Mouse (Mus musculus) embryo, embryonic 11.5 days (tissue): ENCODE data around the gene Fgf4.
"Not testable (repeated sequence)": the region's sequence is repeated elsewhere in the genome, so short reads cannot be mapped to it uniquely, and the experiment has no call there.

Source experiments
- DNase-seq: peaks from one replicate; pipeline ENCODE4 v3.0.0-alpha.2; 2012; ENCODE audit warnings: low read depth, low spot score

Fgf4 gene

DNA sequence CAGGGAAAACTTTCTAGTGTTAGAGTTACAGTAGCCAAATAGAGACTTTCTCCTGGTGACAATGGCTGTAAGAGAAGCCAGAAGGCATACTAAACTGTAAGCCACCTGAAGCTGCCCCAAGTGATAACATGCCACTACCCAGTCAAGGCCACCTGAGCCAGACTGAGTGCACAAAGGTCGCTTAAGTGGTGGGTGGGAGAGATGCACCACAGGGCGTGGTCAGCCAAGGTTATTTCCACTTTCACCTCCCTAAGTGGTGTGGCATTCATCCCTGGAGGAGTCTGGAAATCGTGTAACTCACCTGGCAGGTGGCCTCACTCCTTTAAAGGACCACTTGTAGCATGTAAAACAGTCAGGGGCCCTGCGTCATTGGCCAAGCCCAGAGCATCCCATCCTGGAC, 20.0 kb downstream of the Fgf4 start:
- DNase-seq, result no peak

DNA sequence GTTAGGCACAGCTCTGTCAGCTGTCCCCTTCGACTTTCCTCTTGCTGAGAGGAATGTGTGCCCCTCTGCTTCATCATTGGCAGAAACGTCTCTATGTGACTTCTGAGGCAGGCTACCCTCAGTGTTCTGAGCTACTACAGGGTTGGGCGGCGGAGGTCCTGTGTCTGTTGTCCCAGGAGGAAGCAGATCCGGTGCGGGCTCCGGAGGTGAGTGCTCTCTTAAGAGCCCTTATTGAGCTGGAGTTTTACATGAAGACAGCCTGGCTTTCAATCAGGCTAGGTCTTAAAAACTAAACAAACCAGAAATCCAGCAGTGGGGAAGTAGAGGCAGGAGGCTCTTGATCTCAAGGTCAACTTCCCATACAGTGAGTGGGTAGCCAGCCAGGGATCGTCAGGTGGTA, 20.4 kb downstream of the Fgf4 start:
- no peak for DNase-seq

DNA sequence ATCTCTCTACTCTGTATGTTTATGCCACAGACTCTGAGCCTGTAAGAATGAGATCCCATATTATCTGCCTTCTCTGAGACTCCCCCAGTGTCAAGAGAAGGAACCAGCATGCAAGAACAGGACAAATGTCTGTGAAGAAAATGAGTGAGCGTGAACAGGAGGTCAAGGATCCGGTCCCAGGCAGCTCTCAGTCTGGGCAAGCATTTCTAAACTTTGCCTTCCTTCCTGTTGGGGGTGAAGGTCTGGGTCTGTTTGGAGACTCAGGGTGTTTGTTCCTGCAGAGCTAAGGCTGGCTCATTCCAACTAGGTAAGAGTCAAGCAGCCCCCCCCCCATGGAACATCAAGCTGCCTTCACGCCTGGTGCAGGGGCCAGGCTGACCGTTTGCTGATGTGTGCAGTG, 25.3 kb downstream of the Fgf4 start:
- DNase-seq, result no peak

DNA sequence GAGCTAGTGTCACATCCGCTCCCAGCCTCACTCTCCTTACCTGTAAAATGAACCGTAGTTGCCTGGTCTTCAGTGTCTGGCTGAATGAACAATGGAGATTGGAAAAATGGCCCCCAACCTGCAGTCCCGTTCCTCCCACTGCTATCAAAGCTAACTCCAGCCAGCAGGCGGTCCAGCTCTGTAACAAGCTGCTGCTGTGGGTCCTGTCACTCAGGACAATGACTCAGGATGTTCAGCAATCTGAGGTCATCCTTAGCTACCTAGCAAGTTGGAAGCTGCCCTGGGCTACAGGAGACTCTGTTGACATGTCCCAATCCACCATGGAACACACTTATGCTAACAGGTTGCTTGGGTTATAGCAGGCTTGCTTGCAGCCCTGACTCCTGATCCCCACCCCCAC, 26.0 kb downstream of the Fgf4 start:
- no peak for DNase-seq

DNA sequence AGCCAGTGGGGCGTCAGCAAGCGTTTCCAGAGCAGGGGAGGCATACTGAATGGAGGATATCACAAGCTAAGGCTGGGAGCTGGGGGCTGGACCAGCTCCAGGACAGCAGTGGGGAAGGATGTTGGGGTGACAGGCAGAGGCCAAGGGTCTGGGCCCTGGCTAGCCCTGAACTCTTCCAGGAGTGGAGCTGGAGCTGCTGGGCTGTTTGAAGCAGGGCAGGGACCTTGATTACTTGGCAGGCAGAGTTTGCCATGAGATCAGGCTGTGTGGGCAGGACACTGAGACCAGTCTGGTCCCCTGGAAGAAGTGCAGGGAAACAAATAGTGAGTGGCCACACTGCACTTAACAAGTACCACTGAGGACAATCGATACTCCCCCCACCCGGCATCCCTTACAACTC, 27.1 kb downstream of the Fgf4 start:
- no peak for DNase-seq

DNA sequence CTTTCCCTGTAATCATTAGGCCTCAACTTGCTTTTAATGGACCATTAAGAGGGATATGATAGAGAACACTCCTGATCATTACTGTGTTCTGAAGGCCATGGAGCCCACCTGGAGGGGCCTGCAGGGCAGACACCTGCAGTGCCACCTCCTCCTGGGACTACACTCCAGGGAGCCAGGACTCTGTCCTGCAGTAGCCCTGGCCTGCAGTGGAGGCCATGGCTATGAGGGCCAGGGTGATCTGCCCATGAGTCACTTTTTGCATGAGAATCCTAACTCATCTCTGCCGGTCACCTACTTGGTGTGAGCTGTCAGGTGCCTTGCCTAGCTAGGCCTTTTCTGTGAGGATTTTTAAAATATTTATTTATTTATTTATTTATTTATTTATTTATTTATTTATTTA, 31.2 kb downstream of the Fgf4 start:
- no peak for DNase-seq

DNA sequence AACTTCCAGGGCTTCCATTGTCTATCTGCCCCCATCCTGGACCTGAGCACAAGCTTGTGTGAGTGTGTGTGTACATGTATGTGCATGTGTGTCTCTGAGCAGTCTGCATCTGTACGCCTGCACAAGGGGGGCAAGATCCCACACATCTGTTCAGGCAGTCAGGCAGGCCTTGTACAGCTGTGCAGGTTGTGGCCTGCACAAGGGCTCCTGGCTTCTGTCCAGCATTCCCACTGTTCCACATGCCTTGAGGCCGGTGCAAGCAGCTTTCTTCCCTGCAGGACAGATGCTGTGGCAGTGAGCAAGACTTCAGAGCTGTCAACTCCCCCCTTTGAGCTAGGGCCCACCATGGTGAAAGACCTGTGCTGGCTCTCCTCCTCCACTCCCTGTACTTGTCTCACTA, 35.9 kb downstream of the Fgf4 start:
- no peak for DNase-seq

DNA sequence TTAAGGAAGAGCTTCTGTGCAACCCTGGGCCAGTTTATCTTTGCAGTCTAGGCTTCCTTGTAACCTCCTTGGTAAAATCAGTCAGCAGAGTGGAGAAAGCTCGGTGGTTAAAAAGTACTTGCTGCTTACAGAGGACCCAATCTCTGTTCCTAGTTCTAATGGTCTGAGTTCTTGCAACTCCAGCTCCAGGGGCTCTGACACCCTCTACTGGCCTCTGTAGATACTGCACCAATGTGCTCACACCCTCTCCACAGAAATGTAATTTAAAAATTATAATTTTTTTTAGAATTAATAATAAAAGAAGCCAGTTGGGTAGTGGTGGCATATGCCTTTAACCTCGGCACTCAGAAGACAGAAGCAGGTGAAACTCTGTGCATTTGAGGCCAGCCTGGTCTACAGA, 40.5 kb downstream of the Fgf4 start:
- DNase-seq, result no peak

DNA sequence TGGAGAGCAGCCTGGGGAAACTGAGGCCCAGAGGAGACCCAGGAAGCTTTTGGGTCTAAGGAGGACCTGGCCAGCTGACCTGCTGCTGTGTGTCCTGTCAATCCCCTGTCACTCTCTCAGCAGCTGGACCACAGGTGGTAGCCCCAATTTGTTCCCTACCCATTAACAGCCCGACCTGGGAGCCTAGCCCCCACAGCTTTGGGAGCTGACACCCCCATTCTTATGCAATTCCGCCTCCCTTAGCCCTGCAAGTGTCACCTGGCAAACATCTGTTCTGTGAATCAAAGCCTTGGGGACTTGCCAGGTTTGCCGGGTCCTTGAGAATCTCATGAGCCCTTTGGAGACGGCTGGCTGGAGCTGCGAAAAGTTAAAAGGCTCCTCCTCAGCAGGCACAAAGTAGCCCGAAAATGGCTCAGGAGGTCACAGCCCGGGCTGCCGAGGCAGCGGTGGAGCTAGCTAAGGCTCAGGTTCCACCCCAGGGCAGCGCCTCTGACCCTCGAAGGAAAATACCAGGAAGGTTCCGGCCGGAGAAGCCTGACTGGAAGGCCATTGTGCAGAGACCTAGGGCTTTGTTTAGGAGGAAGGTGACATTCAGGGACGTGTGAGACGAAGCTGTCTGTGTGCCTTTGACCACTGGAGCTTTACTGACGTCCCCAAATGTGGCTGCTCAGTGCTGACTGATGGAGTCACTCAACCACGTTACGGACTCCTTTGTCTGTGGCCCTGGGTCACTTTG, 41.6 kb downstream of the Fgf4 start:
- DNase-seq, result no peak

DNA sequence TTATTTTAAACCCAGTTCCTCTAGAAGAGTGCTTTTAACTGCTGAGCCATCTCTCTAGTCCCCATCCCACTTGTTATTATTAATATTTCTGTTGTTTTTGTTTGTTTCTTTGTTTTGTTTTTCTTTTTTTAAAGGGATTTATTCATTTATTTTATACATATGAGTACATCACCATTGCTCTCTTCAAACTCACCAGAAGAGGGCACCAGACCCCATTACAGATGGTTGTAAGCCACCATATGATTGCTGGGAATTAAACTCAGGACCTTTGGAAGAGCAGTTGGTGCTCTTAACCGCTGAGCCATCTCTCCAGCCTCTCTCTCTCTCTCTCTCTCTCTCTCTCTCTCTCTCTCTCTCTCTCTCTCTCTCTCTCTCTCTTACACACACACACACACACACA, 43.5 kb downstream of the Fgf4 start:
- not testable (repeated sequence) for DNase-seq

DNA sequence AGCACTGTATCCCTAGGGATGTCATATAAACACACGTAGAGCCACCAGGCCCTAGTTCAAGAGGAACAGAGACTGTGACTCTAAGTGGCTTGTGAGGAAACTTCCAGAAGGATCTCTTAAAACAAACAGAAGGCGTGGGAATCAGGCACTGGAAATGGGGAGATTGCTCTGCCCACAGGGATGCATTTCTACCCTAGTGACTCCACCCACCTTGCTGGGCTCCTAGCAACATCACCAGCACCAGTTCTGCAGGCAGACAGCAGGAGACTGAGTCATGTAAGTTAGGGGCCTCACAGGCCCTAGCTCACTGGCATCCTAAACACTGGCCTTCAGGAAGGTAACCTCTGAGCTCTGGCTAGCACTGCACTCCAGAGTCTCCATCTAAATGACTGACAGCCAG, 44.7 kb downstream of the Fgf4 start:
- no peak for DNase-seq

DNA sequence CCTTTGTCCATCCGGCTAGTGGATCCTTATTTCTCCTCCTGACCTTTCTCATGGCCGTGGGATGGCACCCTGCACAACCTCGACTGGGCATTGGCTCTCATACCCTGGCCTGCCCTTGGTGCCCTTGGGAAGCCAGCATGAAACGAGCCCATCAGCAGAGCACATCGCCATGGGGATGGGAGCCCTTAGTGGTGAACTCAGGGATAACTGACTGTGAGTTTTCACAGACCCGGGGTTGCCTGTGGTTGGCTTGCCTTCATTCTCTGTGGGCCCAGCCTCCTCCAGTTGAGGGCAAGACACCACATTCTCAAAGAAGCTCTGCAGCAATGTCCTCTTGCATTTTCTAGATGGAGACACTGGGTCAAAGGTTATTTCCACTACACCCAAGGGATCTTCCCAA, 45.2 kb downstream of the Fgf4 start:
- no peak for DNase-seq

DNA sequence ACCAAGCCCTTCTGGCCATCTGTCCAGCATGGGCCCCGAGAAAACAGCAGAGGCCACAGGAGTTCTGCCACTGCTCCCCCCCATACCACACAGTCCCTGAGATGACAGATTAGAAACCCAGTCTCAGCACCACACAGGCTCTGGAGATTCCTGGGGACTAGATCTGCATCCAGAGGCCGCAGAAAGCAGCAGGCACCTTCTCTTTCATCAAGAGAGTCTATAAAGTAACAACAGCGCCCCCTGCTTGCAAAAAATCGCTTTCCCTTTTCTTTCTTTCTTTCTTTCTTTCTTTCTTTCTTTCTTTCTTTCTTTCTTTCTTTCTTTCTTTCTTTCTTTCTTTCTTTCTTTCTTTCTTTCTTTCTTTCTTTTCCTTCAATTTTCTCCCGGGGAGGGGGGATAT, 47.0 kb downstream of the Fgf4 start:
- no peak for DNase-seq

DNA sequence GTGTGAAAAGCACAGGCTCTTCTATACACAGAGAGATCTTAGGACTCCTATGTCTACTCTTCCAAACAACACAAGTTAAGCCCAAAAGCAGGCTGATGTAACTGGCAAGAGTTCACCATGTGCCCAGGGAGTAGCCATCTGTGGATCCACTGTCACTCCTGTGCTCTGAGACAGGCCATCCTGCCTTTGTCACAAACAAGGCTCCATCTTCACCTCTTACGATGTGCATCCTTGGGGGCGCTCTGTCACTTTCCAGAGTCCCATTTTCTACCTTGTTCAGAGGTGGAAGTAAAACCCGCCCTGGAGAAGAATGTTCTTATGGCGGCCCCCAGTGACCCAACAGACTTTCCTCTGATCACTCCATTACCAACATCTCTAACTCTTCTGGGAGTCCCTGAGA, 47.5 kb downstream of the Fgf4 start:
- no peak for DNase-seq

DNA sequence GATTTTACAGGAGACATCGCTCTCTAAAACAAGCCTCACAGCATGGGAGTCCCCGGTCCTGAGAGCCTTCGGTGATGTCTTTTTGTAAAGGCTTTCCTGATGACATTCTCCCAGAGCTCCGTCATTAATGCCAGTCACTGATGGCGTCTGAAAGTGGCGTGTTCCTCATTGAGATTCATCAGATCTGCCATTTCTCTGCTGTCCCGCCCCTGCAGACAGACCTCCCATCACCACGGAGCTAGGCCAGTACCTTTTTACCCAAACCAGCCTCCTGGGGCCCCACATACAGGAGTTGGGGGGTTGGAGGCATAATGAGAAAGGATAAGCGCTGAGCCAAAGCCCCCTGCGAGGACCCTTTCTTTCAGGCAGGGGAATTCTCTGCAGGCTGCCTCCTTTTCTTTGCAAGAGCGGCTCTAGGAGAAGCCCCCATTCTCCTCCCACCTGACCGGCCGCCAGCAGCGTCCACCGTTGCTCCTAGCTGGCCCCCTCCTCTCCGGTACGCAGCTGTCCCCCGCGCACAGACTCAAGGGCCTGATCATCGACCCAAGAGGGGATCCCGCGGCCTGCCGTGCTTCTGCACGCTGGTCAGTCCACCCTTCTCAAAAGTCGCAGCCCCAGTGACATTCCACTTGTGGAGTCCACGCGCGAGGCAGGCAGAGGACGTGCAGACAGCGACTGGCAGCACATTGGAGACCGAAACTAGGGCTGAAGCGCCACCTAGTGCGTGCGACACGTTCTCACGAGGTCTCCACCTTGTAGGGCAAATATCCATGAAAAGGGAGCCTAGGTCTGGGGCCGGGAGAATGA, 48.3 kb downstream of the Fgf4 start:
- DNase-seq, result peak; percentile 76

DNA sequence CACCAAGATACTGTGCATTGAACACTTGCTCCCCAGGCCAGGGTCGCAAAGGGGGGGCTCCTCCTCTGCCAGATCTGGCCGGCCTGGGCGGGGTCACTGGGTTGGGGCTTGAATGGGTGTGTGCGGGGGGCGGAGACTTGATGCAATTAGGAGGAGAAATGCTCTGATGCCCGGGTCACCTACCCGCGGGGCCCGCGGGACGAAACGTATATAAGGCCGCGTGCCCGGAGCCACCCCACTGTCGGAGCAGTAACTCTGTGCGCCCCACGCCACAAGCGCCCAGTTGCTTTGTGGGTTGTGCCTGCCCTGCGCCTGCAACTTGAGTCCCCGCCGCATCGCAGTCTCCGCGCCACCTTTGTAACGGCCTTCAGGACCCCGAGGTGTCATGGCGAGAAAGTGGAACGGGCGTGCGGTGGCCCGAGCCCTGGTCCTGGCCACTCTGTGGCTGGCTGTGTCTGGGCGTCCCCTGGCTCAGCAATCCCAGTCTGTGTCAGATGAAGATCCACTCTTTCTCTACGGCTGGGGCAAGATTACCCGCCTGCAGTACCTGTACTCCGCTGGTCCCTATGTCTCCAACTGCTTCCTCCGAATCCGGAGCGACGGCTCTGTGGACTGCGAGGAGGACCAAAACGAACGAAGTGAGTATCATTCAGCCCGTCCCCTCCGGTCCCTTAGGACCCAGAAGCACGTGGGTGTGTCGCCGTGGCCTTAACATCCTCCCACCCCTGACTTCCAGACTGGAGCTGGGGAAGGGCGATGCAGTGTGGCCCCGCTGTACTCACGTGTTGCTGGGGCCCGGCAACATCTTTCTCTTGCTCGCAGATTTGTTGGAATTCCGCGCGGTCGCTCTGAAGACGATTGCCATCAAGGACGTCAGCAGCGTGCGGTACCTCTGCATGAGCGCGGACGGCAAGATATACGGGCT, 49.4 kb downstream of the Fgf4 start, which contains the start of gene Fgf15:
Fgf15 (plus strand) TSS at position 238 of the 925 bp plus-strand sequence.
- DNase-seq, result no peak

DNA sequence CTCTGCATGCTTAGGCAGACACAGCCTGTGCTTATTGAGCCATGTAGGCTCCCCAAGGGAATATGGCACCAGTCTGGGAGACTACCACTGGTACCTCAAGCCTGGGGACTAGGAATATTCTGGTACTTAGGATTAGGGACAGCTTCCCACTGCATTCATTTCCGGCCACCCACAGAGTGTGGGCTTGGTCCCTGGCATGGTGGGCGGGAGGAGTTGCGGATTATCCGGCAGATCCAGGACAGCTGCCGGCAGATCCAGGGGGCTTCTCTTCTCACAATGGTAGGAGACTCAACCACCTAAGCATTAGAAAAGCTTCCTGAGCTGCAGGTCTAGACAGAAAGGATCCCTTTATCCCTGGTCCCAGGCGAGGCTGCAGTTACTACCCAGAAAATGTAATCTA, 51.3 kb downstream of the Fgf4 start:
- DNase-seq, result no peak

DNA sequence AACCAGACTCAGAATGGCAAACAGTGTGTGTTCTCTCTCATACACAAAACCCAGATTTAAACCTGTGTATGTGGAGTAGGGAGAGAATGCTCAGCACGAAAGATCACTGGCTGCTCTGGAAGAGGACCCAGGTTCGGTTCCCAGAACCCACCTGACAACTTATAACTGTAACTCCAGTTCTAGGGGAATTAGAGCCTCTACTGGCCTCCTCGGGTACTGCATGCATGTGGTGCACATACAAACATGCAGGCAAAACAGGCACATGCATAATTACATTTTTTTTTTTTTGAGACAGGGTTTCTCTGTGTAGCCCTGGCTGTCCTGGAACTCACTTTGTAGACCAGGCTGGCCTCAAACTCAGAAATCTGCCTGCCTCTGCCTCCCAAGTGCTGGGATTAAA, 58.3 kb downstream of the Fgf4 start:
- DNase-seq, result not testable (repeated sequence)

DNA sequence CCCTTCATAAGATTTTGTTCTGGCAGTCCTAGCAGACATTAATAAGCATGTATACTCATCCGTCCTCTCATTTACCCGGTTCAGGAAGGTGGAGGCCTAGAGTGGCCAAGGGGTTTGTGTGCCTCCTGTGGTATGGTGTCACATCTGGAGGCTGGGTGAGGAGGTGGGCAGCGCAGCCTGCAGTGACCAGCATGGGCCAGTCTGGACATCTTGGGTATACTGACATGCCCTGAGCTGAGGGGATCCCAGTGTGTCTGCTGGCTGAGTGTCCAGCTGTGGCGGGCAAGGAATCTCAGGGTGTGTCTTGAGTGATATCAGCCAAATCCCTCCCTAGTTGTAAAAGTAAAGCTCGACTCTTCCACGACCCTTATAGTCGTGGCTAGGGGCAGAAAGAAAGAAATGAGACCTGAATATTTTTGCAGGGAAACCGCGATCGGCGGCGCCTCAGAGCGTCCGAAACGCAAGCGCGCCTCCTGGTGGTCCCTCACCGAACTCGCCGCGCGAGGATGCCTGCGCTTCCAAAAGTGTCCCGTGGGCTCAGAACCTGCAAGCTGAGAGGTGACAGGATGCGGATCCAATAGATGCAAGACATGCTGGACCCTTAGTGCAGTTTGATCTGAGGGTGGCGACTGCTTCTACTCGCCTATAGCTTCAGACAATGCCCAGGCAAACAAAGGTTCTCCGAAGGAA, 59.7 kb downstream of the Fgf4 start:
- DNase-seq, result peak; percentile 59

DNA sequence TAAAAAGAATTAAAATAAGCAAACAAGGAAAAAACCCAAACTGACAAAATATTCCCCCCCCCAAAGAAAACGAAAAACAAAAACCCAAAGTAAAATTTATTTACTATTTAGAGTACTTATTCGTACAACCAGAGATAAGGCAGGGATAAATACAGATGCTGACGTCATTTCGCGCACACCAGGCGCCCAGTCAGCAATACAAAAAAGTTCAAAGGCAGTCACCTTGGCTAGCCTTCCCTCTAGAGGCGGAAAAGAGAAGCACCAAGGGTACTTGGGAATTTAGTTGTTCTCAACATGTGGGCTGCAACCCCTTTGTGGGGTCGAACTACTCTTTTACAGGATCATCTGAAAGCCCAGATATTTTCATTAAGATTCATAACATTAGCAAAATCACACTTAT, 60.6 kb downstream of the Fgf4 start:
- DNase-seq, result no peak

DNA sequence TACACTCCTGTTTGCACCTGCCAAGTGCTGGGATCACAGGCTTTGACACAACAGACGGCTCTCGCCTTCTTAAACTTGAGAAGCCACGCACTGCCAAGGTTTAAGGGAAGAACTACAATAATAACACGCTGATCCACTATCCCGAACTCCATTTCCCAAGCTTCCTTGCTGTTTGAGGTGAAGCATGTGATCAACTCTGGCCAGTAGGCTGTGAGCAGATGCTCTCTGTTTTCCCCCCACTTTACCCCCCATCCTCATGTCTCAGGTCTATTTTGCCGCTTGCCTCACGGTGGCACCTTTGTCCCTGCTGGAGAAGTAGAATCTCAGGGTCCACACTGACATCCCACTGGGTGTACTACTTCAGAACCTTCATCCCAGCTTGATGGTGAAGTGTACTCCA, 61.5 kb downstream of the Fgf4 start:
- no peak for DNase-seq

DNA sequence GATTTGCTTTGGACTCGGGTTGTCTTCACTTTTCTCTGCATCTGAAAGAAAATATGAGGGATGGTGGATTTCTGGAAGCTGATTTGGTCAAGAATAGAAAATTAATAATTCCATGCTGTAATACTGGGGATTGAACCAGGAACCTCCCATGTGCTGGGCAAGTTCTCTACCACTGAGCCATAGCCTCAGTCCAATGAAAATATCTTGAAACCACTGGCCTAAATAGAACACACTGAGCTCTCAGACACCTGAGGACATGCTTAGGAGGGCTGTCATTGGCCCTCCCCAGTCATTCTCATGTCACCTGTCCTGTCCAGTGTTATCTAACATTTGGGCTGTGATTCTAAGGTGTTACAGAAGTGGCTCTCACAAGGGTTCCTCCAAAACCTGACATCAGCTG, 64.0 kb downstream of the Fgf4 start:
- DNase-seq, result no peak
